Mouse (Mus musculus): Measurements from ENCODE around the gene Pvr. TPM values are rescaled to one million over a fixed set of nuclear protein-coding genes. Genes with fewer than 3 reads are reported as not detected.

Pvr gene
- polyA plus RNA-seq, 2 experiments: 9.4 to 18.2 TPM

DNA sequence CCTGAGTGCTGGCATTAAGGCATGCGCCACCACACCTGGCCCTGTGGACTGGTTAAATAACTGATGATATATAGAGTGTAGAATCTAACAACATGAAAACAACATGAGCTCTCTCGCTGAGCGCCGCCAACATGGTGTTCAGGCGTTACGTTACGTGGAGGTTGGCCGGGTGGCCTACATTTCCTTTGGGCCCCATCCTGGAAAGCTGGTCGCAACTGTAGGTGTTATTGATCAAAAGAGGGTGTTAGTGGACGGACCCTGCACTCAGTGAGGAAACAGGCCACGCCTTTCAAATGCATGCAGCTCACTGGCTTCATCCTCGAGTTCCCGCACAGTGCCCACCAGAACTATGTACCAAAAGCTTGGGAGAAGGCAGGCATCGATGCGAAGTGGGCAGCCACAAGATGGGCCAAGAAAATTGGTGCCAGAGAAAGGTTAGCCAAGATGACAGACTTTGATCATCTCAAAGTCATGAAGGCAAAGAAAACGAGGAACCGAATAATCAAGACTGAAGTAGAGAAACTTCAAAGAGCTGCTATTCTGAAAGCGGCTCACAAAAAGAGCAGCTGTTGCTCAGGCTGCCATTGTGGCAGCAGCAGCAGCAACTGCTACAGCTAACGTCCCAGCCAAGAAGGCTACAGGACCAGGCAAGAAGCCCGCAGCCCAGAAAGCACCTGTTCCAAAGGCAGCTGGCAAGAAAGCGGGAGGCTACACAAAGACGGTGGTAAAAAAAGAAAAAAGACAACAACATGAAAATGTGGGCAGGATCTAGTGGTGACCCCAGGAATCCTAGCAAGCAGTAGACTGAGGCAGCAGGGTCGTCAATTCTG, 9.1 kb downstream of the Pvr start:
- no peak for TF ChIP-seq POLR2A (IDR thresholded peaks at IDR 0.05; ENCODE audit: borderline replicate concordance, extremely low read depth, insufficient read depth, insufficient read length)
- 87% methylated on average over 23 of the region's 23 CpGs for WGBS
- no peak overlapping the region for H3K9ac ChIP-seq (ENCODE audit: low read depth, low read length, severe bottlenecking)
- no peak for DNase-seq (ENCODE audit: low spot score)
- H3K4me2 ChIP-seq (replicated peaks; ENCODE audit: low read depth, low read length, severe bottlenecking): no peak overlapping the region
- no peaks in the 10 kb centered on the region for H3K4me1 ChIP-seq (ENCODE audit: control insufficient read depth, insufficient read depth, low read length)
- peak; percentile 36; the same call in 1 of the 2 replicates for ATAC-seq (ENCODE audit: low FRiP score, low read depth)
- no peaks in the 10 kb centered on the region for H3K27me3 ChIP-seq (ENCODE audit: control insufficient read depth, insufficient read depth, low read length)
- peaks cover 39% of the 10 kb centered on the region for H3K36me3 ChIP-seq (ENCODE audit: control insufficient read depth, insufficient read depth, low read length)
- no peak overlapping the region for H3K27ac ChIP-seq (replicated peaks; ENCODE audit: low read depth, low read length)
- H3K9me3 ChIP-seq (ENCODE audit: control insufficient read depth, low read length): peaks cover 1% of the 10 kb centered on the region; the same call in 1 of the 2 replicates
- no peak overlapping the region for H3K4me3 ChIP-seq (replicated peaks; ENCODE audit: low read length)

GRCm38 (mm10) chr7:19911292-19911658, 9.7 kb downstream of the Pvr start:
- Histone ChIP-seq H3K36me3 (ENCODE audit: control insufficient read depth, insufficient read depth, low read length) (peaks cover 38% of the 10 kb centered on the region), H3K9me3 (ENCODE audit: control insufficient read depth, low read length) (peaks cover 6% of the 10 kb centered on the region; the same call in 1 of the 2 replicates), H3K4me2 (replicated peaks; ENCODE audit: low read depth, low read length, severe bottlenecking) (no peak overlapping the region), H3K27me3 (ENCODE audit: control insufficient read depth, insufficient read depth, low read length) (no peaks in the 10 kb centered on the region), H3K27ac (replicated peaks; ENCODE audit: low read depth, low read length) (no peak overlapping the region), H3K9ac (ENCODE audit: low read depth, low read length, severe bottlenecking) (no peak overlapping the region), H3K4me1 (ENCODE audit: control insufficient read depth, insufficient read depth, low read length) (no peaks in the 10 kb centered on the region), H3K4me3 (replicated peaks; ENCODE audit: low read length) (no peak overlapping the region)
- DNase-seq (ENCODE audit: low spot score) (no peak), ATAC-seq (ENCODE audit: low FRiP score, low read depth) (no peak)
- 82% methylated on average over 6 of the region's 6 CpGs for WGBS
- no peak for TF ChIP-seq POLR2A (IDR thresholded peaks at IDR 0.05; ENCODE audit: borderline replicate concordance, extremely low read depth, insufficient read depth, insufficient read length)

- H3K4me3 ChIP-seq (replicated peaks; ENCODE audit: low read length): no peak overlapping the region
- no peak for TF ChIP-seq POLR2A (IDR thresholded peaks at IDR 0.05; ENCODE audit: borderline replicate concordance, extremely low read depth, insufficient read depth, insufficient read length)
- H3K4me1 ChIP-seq (ENCODE audit: control insufficient read depth, insufficient read depth, low read length): no peaks in the 10 kb centered on the region
- peaks cover 34% of the 10 kb centered on the region for H3K36me3 ChIP-seq (ENCODE audit: control insufficient read depth, insufficient read depth, low read length)
- H3K4me2 ChIP-seq (replicated peaks; ENCODE audit: low read depth, low read length, severe bottlenecking): no peak overlapping the region
- peaks cover 9% of the 10 kb centered on the region; the same call in 1 of the 2 replicates for H3K9me3 ChIP-seq (ENCODE audit: control insufficient read depth, low read length)
- peak; percentile 40 for DNase-seq (ENCODE audit: low spot score)
- no peak overlapping the region for H3K9ac ChIP-seq (ENCODE audit: low read depth, low read length, severe bottlenecking)
- no peak overlapping the region for H3K27ac ChIP-seq (replicated peaks; ENCODE audit: low read depth, low read length)
- 50% methylated on average over 21 of the region's 21 CpGs for WGBS
- ATAC-seq (ENCODE audit: low FRiP score, low read depth): peak; percentile 75
- no peaks in the 10 kb centered on the region for H3K27me3 ChIP-seq (ENCODE audit: control insufficient read depth, insufficient read depth, low read length)
Observed at GRCm38 (mm10) chr7:19910421-19911291, 10.3 kb downstream of the Pvr start.

DNA sequence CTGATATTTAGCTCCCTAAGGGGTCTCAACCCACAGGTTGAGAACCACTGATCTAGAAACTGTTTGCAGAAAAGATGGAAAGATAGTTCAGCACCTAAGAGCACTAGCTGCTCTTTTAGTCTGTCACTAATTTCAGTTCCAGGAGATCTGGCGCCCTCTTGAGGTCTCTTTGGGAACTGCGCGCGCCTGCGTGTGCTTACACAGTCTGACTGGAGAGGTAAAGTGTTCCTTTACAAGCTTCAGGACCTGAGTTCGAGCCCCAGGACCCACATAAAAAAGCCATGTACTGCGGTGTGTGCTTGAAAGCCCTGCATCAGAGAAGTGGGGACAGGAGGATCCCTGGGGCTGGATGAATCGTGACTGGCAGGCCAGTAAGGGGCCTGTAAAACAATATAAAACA, 31.1 kb downstream of the Pvr start:
- Histone ChIP-seq H3K36me3 (ENCODE audit: control insufficient read depth, insufficient read depth, low read length) (no peaks in the 10 kb centered on the region), H3K4me2 (replicated peaks; ENCODE audit: low read depth, low read length, severe bottlenecking) (no peak overlapping the region), H3K4me3 (replicated peaks; ENCODE audit: low read length) (no peak overlapping the region), H3K27me3 (ENCODE audit: control insufficient read depth, insufficient read depth, low read length) (no peaks in the 10 kb centered on the region), H3K9me3 (ENCODE audit: control insufficient read depth, low read length) (no peaks in the 10 kb centered on the region), H3K4me1 (ENCODE audit: control insufficient read depth, insufficient read depth, low read length) (no peaks in the 10 kb centered on the region), H3K27ac (replicated peaks; ENCODE audit: low read depth, low read length) (no peak overlapping the region), H3K9ac (ENCODE audit: low read depth, low read length, severe bottlenecking) (no peak overlapping the region)
- TF ChIP-seq POLR2A (IDR thresholded peaks at IDR 0.05; ENCODE audit: borderline replicate concordance, extremely low read depth, insufficient read depth, insufficient read length): no peak
- DNase-seq (ENCODE audit: low spot score) (no peak), ATAC-seq (ENCODE audit: low FRiP score, low read depth) (no peak)
- 49% methylated on average over 8 of the region's 8 CpGs for WGBS

DNA sequence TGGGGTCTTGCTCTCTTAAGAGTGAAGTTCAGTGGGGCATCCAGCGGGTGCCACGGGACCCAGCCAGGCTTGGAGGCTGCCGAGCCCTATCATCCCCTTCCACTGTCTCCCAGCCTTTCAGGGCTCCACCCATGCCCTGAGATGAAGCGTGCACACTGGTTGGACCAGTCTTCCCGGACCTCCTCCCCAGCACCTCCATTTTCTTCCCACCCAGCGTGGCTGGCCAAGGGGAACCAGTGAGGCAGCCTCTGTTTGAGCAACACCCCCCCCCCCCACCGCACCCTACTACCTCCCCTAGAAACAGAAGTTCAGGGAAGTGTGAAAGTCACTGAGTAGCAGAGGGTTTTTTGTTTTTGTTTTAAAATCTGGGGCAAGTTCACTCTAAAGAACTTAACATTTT, 33.1 kb downstream of the Pvr start, which contains the start of gene Ceacam19:
TSS of gene Ceacam19 (minus strand) at position 117 of the 400 bp plus-strand sequence.
- Histone ChIP-seq H3K4me3 (replicated peaks; ENCODE audit: low read length) (no peak within 1 kb of the TSS), H3K27me3 (ENCODE audit: control insufficient read depth, insufficient read depth, low read length) (no peaks in the 10 kb centered on the region), H3K4me1 (ENCODE audit: control insufficient read depth, insufficient read depth, low read length) (no peaks in the 10 kb centered on the region), H3K4me2 (replicated peaks; ENCODE audit: low read depth, low read length, severe bottlenecking) (no peak within 1 kb of the TSS), H3K27ac (replicated peaks; ENCODE audit: low read depth, low read length) (no peak within 1 kb of the TSS), H3K9ac (ENCODE audit: low read depth, low read length, severe bottlenecking) (0 out of 2 replicates have a peak within 1 kb of the TSS, but pooled peaks have one; percentile 12), H3K36me3 (ENCODE audit: control insufficient read depth, insufficient read depth, low read length) (no peaks in the 10 kb centered on the region), H3K9me3 (ENCODE audit: control insufficient read depth, low read length) (no peaks in the 10 kb centered on the region)
- DNase-seq (ENCODE audit: low spot score) (no peak), ATAC-seq (ENCODE audit: low FRiP score, low read depth) (no peak)
- WGBS: 67% methylated on average over 7 of the region's 7 CpGs
- no peak for TF ChIP-seq POLR2A (IDR thresholded peaks at IDR 0.05; ENCODE audit: borderline replicate concordance, extremely low read depth, insufficient read depth, insufficient read length)

Data from limb, embryonic 14.5 days (tissue).